Mouse (Mus musculus) neural tube, embryonic 12.5 days (tissue): Measurements from ENCODE around the gene Golm1. TPM values are rescaled to one million over a fixed set of nuclear protein-coding genes. Genes with fewer than 3 reads are reported as not detected.

Experiments
- ATAC-seq: fragments of 200-750 bp; cut with Nextera tagmentation; 2 replicates; pipeline ENCODE4 v1.8.0; 2017; ENCODE audit warnings: low read depth, mild to moderate bottlenecking, moderate TSS enrichment, moderate library complexity; ENCODE audit not compliant: low FRiP score
- H3K27ac ChIP-seq: fragments of 300-500 bp; sonication (generic); 2 replicates; pipeline ENCODE4 v1.5.1; 2016
- H3K27me3 ChIP-seq: fragments of 300-500 bp; sonication (generic); replicated peaks from 2 replicates; pipeline ENCODE4 v1.6.1; 2016; ENCODE audit warnings: mild to moderate bottlenecking
- H3K36me3 ChIP-seq: fragments of 300-500 bp; sonication (generic); 2 replicates; pipeline ENCODE4 v1.6.1; 2016; ENCODE audit warnings: mild to moderate bottlenecking
- H3K4me1 ChIP-seq: fragments of 300-500 bp; sonication (generic); 2 replicates; pipeline ENCODE4 v1.6.1; 2016
- H3K4me2 ChIP-seq: fragments of 300-500 bp; sonication (generic); replicated peaks from 2 replicates; pipeline ENCODE4 v1.6.1; 2016; ENCODE audit warnings: mild to moderate bottlenecking
- H3K4me3 ChIP-seq: fragments of 300-500 bp; sonication (generic); 2 replicates; pipeline ENCODE4 v1.5.1; 2016
- H3K9ac ChIP-seq: fragments of 300-500 bp; sonication (generic); 2 replicates; pipeline ENCODE4 v1.6.1; 2016; ENCODE audit warnings: mild to moderate bottlenecking
- H3K9me3 ChIP-seq: fragments of 300-500 bp; sonication (generic); 2 replicates; pipeline ENCODE4 v1.6.1; 2016; ENCODE audit warnings: mild to moderate bottlenecking
- WGBS: fragments of 180-500 bp; shearing (Covaris S2); methylation state at CpG from one replicate; pipeline ENCODE4 v1.1.7; 2016; 5-methylcytosine and 5-hydroxymethylcytosine counted together
- polyA plus RNA-seq: library from polyadenylated mRNA; unstranded; fragments of >200 nt; fragmentation: Nextera tagmentation; extraction: Ambion mirVana; gene quantifications from 2 replicates; pipeline ENCODE4 v1.2.1, GENCODE M21; 2016

Golm1 gene
- polyA plus RNA-seq, 1 experiment from 2014 or later, result 105 TPM

DNA sequence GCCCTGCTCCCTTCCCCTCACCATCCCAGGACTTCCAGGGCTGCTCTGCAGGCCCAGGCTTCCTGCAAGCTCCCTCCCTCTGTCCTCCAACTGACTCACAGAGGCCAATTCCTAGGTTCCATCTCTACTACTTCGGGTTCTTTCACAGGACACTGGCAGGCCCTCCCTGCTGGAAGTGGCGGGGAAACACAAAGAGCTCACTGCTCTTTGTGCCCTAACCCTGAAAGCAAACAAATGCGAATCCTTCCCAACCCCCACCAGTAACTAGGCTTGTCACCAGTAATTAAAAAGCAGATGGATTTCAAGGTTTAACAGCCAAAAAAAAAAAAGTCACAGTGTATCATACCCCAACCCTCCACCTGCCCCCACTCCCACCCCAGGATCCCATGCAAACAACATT is 1.4 kb downstream of the Golm1 start:
- 2% methylated on average over 3 of the region's 3 CpGs for WGBS
- Histone ChIP-seq H3K9me3 (no peaks in the 10 kb centered on the region), H3K4me3 (peak overlapping the region; percentile 77), H3K9ac (peak overlapping the region; percentile 87), H3K27ac (peak overlapping the region; percentile 77; the same call in 1 of the 2 replicates), H3K36me3 (0 out of 2 replicates have a peak, but pooled peaks cover 3% of the 10 kb centered on the region), H3K4me2 (peak overlapping the region; percentile 64), H3K4me1 (peaks cover 13% of the 10 kb centered on the region), H3K27me3 (no peaks in the 10 kb centered on the region)
- ATAC-seq, result peak; percentile 44; the same call in 1 of the 2 replicates

DNA sequence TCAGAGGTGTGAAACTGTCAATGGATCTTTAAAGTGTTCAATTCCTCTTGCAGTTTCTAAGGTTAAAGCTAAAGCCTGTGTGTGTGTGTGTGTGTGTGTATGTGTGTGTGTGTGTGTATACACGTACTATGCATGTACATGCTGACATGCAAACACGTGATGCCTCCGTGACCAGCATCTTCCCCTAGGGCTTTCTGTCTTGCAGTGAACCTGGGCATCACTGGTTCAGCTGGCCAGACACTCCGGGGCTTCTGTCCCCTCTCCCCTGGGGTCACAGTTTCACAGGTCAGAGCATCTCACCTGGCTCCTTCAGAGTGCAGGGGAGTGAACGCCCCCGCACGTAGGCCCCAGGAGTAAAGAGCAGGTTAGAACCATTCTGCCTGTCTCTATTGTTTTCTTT is 2.0 kb downstream of the Golm1 start:
- ATAC-seq, result no peak
- peak overlapping the region; percentile 87; the same call in 1 of the 2 replicates for H3K9ac ChIP-seq
- H3K4me1 ChIP-seq, result peaks cover 13% of the 10 kb centered on the region
- no peaks in the 10 kb centered on the region for H3K9me3 ChIP-seq
- 0 out of 2 replicates have a peak, but pooled peaks cover 3% of the 10 kb centered on the region for H3K36me3 ChIP-seq
- WGBS, result 29% methylated on average over 7 of the region's 7 CpGs
- H3K27ac ChIP-seq, result peak overlapping the region; percentile 50; the same call in 1 of the 2 replicates
- H3K4me3 ChIP-seq, result peak overlapping the region; percentile 25
- peak overlapping the region; percentile 64 for H3K4me2 ChIP-seq
- H3K27me3 ChIP-seq, result no peaks in the 10 kb centered on the region

DNA sequence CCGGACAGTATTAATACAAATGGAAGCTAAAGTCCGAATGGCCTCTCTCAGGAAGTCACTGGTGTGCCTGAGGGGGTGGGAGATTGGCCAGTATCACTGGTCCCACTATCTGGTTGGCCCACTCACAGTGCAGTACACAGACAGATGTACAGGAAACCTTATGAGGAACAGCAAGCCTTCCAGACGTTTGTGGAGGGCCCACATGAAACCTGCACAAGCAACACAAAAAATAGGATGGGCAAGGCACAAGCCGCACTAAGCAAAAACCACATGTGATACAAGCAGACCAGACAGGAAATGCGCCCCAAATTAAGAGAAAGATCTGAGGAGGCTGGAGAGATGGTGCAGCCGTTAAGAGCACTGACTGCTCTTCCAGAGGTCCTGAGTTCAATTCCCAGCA is 3.4 kb downstream of the Golm1 start:
- no peaks in the 10 kb centered on the region for H3K9me3 ChIP-seq
- peak overlapping the region; percentile 28 for H3K4me2 ChIP-seq
- H3K27me3 ChIP-seq, result no peaks in the 10 kb centered on the region
- 0 out of 2 replicates have a peak, but pooled peaks cover 4% of the 10 kb centered on the region for H3K36me3 ChIP-seq
- no peak overlapping the region for H3K9ac ChIP-seq
- no peak overlapping the region for H3K4me3 ChIP-seq
- 66% methylated on average over 6 of the region's 6 CpGs for WGBS
- no peak for ATAC-seq
- H3K4me1 ChIP-seq, result peaks cover 13% of the 10 kb centered on the region
- peak overlapping the region; percentile 42; the same call in 1 of the 2 replicates for H3K27ac ChIP-seq

DNA sequence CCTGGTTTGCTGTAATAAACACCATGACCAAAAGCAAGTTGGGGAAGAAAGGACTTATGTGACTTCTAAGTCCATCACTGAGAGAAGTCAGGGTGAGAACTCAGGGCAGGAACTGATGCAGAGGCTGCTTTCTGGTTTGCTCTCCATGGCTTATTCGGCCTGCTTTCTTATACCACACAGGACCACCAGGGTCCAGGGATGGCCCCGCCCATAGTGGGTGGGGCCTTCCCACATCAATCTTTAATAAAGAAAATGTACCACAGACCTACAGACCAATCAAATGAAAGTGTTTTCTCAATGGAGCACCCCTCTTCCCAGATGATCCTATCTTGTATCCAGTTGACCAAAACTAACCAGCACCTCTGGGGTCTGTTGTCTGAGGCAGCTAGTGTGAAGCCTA is 4.1 kb downstream of the Golm1 start:
- Histone ChIP-seq H3K9me3 (no peaks in the 10 kb centered on the region), H3K9ac (no peak overlapping the region), H3K27me3 (no peaks in the 10 kb centered on the region), H3K36me3 (peaks cover 11% of the 10 kb centered on the region; the same call in 1 of the 2 replicates), H3K4me1 (peaks cover 13% of the 10 kb centered on the region), H3K4me2 (no peak overlapping the region), H3K27ac (no peak overlapping the region), H3K4me3 (no peak overlapping the region)
- no peak for ATAC-seq
- WGBS, result 66% methylated on average over 2 of the region's 2 CpGs

DNA sequence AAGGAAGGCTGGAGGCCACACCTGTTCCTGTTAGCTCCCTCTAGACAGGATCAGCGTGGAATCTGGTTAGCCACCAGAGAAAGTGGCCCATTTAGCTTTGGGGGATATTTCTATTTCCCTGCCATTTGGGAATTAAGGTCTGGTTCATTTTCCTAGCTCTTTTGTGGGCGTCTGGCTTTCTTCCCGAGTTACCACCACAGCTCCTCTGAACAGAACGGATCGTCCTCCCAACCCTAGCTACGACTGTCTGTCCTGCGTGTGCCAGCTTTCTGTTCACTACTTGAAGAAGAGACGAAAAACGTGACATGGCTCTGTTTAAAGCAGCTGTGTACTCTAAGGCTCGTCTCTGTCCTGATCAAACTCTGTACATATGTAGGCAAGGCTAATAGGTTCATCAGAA is 5.7 kb downstream of the Golm1 start:
- no peak for ATAC-seq
- Histone ChIP-seq H3K4me1 (peaks cover 13% of the 10 kb centered on the region), H3K9ac (no peak overlapping the region), H3K27ac (no peak overlapping the region), H3K36me3 (peaks cover 22% of the 10 kb centered on the region), H3K4me2 (no peak overlapping the region), H3K27me3 (no peaks in the 10 kb centered on the region), H3K9me3 (no peaks in the 10 kb centered on the region), H3K4me3 (no peak overlapping the region)
- WGBS, result 88% methylated on average over 10 of the region's 10 CpGs

DNA sequence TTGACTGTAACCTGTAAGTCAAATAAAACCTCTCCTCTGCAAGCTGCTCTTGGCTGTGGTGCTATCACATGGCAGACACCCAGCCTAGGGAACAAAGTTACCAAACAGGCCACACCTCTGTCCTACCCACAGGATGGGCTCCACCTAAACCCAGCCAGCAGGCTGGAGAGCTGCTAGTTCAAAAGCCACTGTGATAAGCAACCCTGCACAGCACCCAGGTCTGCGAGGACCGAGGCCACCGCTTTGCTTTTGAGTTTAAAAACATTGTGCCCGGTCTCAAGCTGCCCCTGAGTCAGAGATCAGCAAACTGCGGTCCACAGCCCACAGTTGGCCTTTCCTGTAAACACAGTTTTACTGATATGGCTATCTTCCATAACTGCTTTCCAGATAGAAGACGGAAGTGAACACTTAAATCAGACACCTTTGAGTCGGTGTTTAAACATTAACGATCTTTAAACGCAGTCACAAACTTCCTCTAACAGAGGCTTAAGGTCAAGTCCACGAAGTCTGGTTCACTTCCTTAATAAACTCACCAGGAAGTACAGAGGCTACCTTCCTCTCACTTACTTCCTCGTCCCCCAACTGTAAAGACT is 7.0 kb downstream of the Golm1 start:
- no peaks in the 10 kb centered on the region for H3K27me3 ChIP-seq
- H3K9me3 ChIP-seq, result no peaks in the 10 kb centered on the region
- peaks cover 36% of the 10 kb centered on the region for H3K36me3 ChIP-seq
- no peak overlapping the region for H3K4me3 ChIP-seq
- 83% methylated on average over 11 of the region's 11 CpGs for WGBS
- no peak overlapping the region for H3K9ac ChIP-seq
- peaks cover 11% of the 10 kb centered on the region for H3K4me1 ChIP-seq
- no peak overlapping the region for H3K27ac ChIP-seq
- no peak for ATAC-seq
- H3K4me2 ChIP-seq, result no peak overlapping the region

DNA sequence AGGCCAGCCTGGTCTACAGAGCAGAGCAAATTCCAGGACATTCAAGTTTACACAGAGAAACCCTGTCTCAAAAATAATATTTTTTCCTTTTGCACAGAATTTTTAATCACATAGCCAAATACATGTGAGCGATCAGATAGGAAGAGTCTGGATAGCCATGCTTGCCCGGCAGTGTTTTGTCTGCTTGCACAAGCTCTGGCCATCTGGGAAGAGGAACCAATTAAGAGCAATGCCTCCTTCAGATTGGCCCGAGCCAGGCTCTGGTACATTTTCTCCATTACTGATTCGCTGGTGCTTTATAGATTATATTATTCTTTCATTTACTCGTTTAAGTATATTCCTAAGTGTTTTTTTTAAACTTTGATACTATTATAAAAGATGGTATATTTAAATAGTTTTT is 7.8 kb downstream of the Golm1 start:
- no peaks in the 10 kb centered on the region for H3K27me3 ChIP-seq
- no peak overlapping the region for H3K9ac ChIP-seq
- ATAC-seq, result no peak
- H3K4me2 ChIP-seq, result no peak overlapping the region
- H3K4me3 ChIP-seq, result no peak overlapping the region
- no peaks in the 10 kb centered on the region for H3K9me3 ChIP-seq
- 92% methylated on average over 5 of the region's 5 CpGs for WGBS
- H3K36me3 ChIP-seq, result peaks cover 43% of the 10 kb centered on the region
- no peak overlapping the region for H3K27ac ChIP-seq
- peaks cover 6% of the 10 kb centered on the region; the same call in 1 of the 2 replicates for H3K4me1 ChIP-seq

DNA sequence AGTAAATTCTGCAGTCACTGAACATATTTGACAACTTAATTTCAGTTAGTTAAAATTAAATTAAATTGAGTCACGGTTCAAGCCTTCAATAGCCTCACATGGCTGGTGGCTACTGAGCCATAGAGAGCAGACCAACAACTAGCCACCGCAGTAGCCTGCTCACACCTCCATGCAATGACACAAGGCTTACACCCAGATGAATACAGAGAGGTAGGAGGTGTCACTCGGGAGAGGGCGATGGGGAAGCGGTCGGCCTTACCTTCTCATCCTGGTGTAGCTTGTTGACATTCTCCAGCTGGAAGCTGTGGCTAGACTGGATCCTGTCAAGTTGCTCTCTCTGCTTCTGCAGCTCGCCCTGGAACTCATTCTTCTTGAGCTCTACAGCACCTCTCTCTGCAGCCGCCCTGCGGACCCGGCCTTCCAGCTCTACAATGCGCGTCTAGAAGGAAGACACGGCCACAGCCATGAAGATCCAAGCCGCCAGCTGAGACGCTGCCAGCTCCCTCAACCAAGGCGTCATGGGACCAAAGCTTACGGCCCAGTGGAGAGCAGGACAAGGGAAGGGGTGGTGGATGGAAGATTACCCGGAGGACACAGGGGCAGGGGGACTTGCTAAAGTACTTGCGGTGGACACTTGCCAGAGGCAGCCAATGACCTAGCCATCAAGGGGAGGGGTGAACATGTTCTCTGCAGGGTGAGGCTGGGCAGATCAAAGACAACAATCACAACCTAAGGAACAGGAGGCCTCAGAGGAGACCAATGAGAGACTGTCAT is 11.5 kb downstream of the Golm1 start:
- H3K4me3 ChIP-seq, result no peak overlapping the region
- H3K36me3 ChIP-seq, result peaks cover 75% of the 10 kb centered on the region
- no peak overlapping the region for H3K27ac ChIP-seq
- H3K4me1 ChIP-seq, result no peaks in the 10 kb centered on the region
- 0 out of 2 replicates have a peak, but pooled peaks cover 1% of the 10 kb centered on the region for H3K9me3 ChIP-seq
- 95% methylated on average over 19 of the region's 19 CpGs for WGBS
- ATAC-seq, result no peak
- no peak overlapping the region for H3K9ac ChIP-seq
- no peak overlapping the region for H3K4me2 ChIP-seq
- no peaks in the 10 kb centered on the region for H3K27me3 ChIP-seq

DNA sequence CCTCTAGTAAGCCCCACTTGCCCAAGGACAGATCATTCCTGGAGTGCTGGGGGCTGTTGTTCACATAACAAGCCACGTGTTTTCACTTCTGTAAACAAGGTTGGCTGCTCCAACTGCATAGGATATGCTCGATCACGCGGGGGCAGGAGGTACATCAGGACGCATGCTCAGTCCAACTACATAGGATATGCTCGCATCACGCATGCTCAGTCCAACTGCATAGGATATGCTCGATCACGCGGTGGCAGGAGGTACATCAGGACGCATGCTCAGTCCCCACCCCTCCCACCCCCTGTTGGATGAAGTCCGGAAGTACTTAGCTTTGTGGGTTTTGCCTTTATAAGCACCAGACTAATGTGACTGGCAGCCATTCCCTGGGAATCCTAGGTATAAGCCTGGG is 13.6 kb downstream of the Golm1 start:
- Histone ChIP-seq H3K27me3 (no peaks in the 10 kb centered on the region), H3K36me3 (peaks cover 86% of the 10 kb centered on the region), H3K9me3 (peaks cover 4% of the 10 kb centered on the region; the same call in 1 of the 2 replicates), H3K9ac (no peak overlapping the region), H3K4me2 (no peak overlapping the region), H3K27ac (no peak overlapping the region), H3K4me1 (peaks cover 8% of the 10 kb centered on the region; the same call in 1 of the 2 replicates), H3K4me3 (no peak overlapping the region)
- ATAC-seq, result no peak
- 96% methylated on average over 12 of the region's 12 CpGs for WGBS

DNA sequence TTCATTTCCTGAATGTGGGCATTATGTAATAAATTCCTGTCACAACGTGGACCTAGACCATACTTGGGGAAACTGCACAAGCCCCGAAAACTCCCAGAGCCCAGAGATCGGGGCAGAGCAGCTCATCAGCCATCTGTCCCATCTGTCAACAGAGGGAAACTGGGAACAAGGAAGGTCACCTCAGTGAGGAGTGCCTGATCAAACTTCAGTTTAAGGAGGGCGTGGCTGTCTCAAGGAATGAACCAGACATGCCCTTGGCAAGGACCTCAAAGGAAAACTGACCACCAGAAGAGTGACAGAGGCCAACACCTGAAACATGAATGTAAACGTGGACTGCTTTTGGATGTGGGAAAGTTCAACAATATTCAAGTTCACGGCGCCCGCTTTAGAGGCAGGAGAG is 14.2 kb downstream of the Golm1 start:
- H3K4me2 ChIP-seq, result no peak overlapping the region
- H3K9me3 ChIP-seq, result peaks cover 4% of the 10 kb centered on the region; the same call in 1 of the 2 replicates
- H3K36me3 ChIP-seq, result peaks cover 80% of the 10 kb centered on the region
- H3K4me3 ChIP-seq, result no peak overlapping the region
- peaks cover 14% of the 10 kb centered on the region for H3K4me1 ChIP-seq
- H3K9ac ChIP-seq, result no peak overlapping the region
- no peaks in the 10 kb centered on the region for H3K27me3 ChIP-seq
- WGBS, result 91% methylated on average over 8 of the region's 8 CpGs
- H3K27ac ChIP-seq, result no peak overlapping the region
- no peak for ATAC-seq

DNA sequence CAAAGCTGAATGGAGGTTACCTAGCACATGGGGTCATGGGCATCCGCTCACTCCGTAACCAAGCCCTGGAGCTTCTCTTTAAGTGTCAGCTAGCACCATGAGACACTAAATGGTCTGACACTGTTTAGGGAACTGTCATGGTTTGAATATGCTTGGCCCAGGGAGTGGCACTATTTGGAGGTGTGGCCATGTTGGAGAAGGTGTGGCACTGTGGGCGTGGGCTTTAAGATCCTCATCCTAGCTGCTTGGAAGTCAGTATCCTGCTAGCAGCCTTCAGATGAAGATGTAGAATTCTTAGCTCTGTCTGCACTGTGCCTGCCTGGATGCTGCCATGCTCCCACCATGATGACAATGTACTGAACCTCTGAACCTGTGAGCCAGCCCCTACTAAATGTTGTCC is 15.2 kb downstream of the Golm1 start:
- Histone ChIP-seq H3K9me3 (peaks cover 4% of the 10 kb centered on the region; the same call in 1 of the 2 replicates), H3K4me2 (no peak overlapping the region), H3K27ac (no peak overlapping the region), H3K27me3 (no peaks in the 10 kb centered on the region), H3K36me3 (peaks cover 74% of the 10 kb centered on the region), H3K4me1 (peaks cover 21% of the 10 kb centered on the region), H3K4me3 (no peak overlapping the region), H3K9ac (no peak overlapping the region)
- ATAC-seq, result no peak
- 96% methylated on average over 3 of the region's 3 CpGs for WGBS

DNA sequence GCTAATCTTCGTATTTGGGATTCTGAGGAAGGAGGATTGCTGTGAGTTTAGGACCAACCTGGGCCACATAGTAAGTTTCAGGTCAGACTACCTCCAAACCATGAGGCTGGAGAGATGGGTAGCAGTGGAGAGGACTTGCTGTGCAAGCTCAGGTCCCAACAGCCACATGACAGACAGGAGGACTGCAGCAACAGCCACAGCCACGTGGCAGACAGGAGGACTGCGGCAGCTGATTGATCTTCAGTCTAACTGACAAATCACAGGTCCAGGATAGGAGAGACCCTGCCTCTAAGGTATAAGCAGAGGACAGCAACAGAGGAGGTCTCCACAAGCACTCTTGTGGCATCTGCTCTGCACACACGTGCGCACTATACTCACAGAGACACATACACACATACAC is 17.8 kb downstream of the Golm1 start:
- Histone ChIP-seq H3K9ac (no peak overlapping the region), H3K27ac (no peak overlapping the region), H3K4me3 (no peak overlapping the region), H3K4me2 (no peak overlapping the region), H3K27me3 (no peaks in the 10 kb centered on the region), H3K9me3 (peaks cover 4% of the 10 kb centered on the region; the same call in 1 of the 2 replicates), H3K36me3 (peaks cover 50% of the 10 kb centered on the region), H3K4me1 (peaks cover 35% of the 10 kb centered on the region)
- 80% methylated on average over 5 of the region's 5 CpGs for WGBS
- no peak for ATAC-seq
